Mouse (Mus musculus) right cerebral cortex, adult 18-20 months (tissue): ENCODE results near the gene Cdk14.

Experiments used
- DNase-seq: peaks from one replicate; pipeline ENCODE4 v3.0.0; 2022; ENCODE audit warnings: mixed read lengths

Gene Cdk14

GRCm38 (mm10) chr5:5176052-5176451 lies 244.1 kb downstream of the Cdk14 start:
- DNase-seq: no peak

GRCm38 (mm10) chr5:5175611-5176010 lies 244.5 kb downstream of the Cdk14 start:
- DNase-seq: no peak

DNA sequence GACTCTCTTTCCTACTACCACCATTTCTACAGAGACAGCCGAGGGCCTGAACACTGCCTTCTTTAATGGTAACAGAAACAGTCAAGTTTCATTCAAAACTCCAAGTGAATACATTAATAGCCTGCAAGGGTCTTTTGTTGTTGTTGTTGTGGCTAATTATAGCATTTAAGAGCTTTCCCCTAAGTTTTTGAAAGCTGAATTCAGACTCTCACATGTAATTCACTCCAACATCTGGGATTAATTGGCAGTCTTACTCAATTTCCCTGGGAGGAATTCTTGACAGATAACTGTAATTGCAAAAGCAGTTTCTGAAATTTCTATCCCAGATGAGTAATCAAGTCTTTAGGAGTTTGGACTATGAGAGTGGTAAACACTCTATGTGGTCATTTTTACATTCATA lies 245.0 kb downstream of the Cdk14 start:
- DNase-seq: no peak

GRCm38 (mm10) chr5:5166086-5166485 lies 254.0 kb downstream of the Cdk14 start:
- DNase-seq: no peak

DNA sequence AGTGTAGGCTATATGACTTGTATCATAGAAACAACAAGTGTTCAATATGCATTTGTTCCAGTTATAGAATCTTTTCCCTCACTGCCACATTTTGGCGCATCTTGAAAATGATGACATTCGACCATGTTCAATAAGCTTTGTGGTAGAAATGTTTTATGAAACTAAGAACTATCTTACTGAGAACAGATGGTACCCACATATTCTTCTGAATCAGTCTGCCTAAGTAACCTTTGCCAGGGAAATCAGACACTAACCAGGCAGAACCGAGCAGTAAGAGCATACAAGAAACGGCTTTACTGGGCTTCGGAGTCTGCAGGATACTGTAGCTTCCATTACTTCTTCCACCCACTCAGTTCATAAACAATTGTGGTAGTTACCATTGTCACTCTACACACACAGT lies 255.8 kb downstream of the Cdk14 start:
- peak; percentile 4 for DNase-seq

DNA sequence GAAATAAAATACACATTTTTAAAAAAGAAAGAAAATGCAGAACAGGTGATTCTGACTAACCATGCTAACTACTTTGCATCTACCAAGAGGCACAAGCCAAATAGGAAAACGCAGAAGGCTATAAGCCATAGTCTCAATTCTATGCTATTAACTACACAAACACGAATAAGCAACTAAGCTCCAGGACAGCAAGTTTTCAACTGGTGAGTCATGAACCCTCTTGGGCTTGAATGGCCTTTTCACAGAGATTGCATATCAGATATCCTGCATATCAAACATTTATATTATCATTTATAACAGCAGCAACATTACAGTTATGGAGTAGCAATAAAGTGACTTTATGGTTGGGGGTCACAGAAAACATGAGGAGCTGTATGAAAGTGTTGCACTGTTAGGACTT lies 256.3 kb downstream of the Cdk14 start:
- no peak for DNase-seq

GRCm38 (mm10) chr5:5159521-5159920 lies 260.6 kb downstream of the Cdk14 start:
- peak; percentile 7 for DNase-seq

DNA sequence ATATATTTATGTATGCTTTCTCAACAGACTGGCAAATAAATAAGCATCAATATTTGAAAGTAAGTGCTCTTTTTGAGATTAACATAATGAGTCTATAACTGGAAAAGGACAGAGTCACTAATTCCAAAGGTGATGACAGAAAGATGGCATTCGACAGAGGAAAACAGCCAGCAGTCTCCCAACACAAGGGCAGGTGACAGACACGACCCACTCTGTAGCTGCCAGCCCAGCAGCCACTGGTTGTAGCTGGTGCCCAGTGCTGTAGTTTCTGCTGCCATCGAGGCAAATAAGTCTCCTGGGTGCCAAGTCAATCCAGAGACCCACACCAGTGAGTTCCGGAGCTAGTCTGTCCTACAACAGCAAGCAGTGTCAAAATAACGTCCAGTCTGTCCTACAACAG lies 280.3 kb downstream of the Cdk14 start:
- DNase-seq: no peak

- no peak for DNase-seq
These were observed 285.1 kb downstream of the Cdk14 start for GRCm38 (mm10) chr5:5134905-5135511.

- no peak for DNase-seq
These were observed 285.8 kb downstream of the Cdk14 start for GRCm38 (mm10) chr5:5134143-5134904.

- DNase-seq: no peak
These were observed 291.3 kb downstream of the Cdk14 start for GRCm38 (mm10) chr5:5128852-5129251.

DNA sequence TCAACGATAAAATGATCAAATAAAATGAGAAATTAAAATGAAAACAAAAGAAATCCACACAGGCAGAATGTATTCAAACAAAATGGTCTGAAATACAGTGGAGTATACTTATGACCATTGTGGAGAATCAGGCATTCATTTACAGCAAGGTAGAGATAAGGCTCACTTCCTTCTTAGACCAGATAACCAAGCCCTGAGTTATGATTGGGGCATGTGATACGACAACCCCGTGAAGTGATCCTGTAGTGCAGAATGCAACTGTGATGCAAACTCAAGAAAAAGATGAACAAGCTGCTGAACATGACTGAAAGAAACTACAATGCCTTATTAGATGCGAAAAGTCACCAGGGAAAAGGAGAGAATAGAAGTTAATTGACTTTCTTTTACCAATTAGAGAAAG lies 295.5 kb downstream of the Cdk14 start:
- no peak for DNase-seq

- no peak for DNase-seq
These were observed 303.2 kb downstream of the Cdk14 start for GRCm38 (mm10) chr5:5116775-5117522.

DNA sequence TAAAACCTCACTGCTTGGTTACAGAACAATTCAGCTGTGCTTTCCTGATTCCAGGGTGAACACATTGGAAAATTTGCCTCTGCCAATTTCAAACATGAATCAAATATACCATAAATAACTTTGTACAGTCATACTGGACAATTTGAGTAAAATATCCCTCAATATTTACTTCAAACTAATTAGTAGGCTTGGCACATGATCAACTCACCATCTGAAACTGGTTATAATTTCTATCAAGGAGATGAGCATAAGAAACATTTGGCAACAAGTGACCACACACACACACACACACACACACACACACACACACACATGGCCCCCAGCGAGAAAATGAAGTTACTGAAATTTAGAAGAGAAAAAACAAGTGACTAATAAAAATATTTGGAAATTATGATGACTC lies 304.6 kb downstream of the Cdk14 start:
- no peak for DNase-seq

GRCm38 (mm10) chr5:5109621-5110020 lies 310.5 kb downstream of the Cdk14 start:
- no peak for DNase-seq

DNA sequence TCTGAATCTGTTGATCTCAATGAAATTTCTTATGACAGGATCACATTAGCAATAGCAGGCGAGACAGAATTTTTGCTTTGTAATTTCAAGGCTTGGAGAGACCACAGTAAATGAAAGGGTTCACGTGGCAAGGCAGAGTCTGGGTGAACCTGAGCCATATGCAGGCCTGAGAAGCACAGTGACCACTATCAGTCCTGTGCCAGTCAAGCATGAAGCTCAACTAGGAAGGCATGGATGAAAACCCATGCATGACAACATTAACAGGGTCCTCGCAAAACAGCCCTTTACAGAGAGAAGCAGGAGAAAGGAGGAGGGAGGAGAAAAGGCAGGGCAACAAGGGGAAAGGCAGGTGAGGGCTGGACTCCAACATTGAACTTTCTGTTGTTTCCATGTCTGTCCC lies 311.1 kb downstream of the Cdk14 start:
- DNase-seq: no peak

DNA sequence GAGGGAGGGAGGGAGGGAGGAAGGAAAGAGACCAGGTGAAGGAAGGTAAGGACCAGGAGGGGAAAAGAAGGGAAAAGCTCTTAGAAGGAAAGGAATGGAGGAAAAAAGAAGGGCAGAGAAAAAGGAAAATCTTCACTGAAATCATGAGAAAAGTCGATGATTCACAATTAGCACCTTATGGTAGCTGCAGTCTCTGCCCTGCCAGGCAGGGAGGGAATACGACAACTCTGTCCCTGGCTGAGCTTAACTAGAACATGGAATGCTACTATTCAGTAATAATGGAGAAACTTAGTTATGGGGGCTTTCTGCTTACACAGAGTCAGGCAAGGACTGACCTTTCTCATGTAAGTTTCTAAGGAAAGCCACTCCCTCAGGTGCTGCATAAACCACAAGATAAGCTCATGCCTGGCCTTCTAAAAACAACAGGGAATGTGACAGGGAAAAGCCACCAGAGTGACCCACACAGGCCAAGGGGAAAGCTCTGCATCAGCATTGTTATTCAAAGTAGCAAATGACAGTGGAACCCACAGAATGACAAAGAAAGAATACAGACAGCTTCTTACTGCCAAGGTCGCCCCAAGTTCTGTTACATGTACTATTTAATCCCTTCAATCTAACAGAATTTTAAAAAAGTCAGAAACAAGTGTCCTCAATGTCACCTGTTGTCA lies 323.7 kb downstream of the Cdk14 start:
- DNase-seq: no peak

GRCm38 (mm10) chr5:5092736-5093135 lies 327.4 kb downstream of the Cdk14 start:
- peak; percentile 60 for DNase-seq

GRCm38 (mm10) chr5:5071526-5071925 lies 348.6 kb downstream of the Cdk14 start:
- no peak for DNase-seq

- no peak for DNase-seq
These were observed 355.4 kb downstream of the Cdk14 start for GRCm38 (mm10) chr5:5064686-5065085.

- DNase-seq: no peak
These were observed 363.8 kb downstream of the Cdk14 start for GRCm38 (mm10) chr5:5056102-5056883.

DNA sequence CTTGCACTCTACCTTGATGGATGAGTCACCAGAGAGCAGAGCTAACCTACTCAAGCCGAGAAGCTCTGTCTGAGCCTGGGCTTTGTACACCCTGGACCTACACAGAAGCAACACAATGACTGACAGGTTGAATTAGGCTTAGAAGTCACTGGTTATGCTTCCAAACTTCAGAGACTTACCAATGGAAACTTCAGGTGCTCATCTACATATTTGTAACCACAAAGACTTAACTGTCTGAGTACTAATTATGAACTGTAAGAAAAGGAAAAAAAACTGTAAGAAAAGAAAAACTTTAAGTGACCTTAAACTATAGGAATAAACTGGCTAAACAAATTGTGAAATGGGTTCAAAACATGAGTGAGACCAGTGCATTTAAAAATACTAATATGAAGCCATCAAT lies 364.6 kb downstream of the Cdk14 start:
- no peak for DNase-seq

DNA sequence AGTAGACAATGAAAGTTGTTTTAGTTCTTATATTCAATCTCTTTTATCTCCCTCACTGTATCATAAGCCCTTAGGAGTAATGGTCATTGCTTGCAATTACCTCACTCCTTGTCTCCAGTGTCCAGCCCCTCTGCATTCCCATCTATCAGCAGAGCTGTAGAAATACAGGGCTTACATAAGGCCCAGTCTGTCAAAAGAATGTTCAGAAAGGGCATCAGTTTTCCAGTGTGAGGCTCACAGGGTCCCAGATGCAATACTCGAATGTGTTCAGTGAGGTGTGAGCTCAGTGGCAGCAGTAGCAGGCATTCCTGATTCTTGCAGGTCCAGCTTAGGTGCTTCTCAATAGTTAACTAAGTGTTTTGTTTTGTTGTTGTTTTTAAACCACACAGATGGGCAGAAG lies 365.8 kb downstream of the Cdk14 start:
- DNase-seq: no peak
